Mouse (Mus musculus) cerebral cortex, adult 2 months (tissue): ENCODE measurements around the gene Prkce.

ENCODE experiments used
- WGBS: fragments of 180-500 bp; shearing (Covaris S2); methylation state at CpG from one replicate; pipeline ENCODE4 v1.1.7; 2018; 5-methylcytosine and 5-hydroxymethylcytosine counted together

Gene Prkce

GRCm38 (mm10) chr17:86330076-86330955 lies 162.7 kb downstream of the Prkce start:
- WGBS: 59% methylated on average over 16 of the region's 16 CpGs

DNA sequence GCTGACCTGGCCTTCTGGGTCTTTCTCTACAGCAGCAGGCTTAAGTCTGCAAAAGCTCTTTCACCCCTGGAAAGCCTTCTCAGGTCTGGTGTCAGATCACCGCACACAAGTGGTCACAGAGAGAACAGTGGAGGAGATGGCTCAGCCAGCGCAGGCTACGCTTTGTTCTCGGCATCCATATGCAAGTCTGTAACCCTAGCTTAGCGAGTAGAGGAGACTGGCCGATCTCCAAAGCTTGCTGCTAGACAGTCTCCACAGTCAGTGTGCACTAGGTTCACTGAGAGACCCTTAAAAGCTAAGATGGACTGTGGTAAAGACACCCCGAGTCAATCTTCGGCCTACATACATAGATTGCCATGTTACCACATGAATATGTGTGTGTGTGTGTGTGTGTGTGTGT lies 164.2 kb downstream of the Prkce start:
- 86% methylated on average over 8 of the region's 8 CpGs for WGBS

DNA sequence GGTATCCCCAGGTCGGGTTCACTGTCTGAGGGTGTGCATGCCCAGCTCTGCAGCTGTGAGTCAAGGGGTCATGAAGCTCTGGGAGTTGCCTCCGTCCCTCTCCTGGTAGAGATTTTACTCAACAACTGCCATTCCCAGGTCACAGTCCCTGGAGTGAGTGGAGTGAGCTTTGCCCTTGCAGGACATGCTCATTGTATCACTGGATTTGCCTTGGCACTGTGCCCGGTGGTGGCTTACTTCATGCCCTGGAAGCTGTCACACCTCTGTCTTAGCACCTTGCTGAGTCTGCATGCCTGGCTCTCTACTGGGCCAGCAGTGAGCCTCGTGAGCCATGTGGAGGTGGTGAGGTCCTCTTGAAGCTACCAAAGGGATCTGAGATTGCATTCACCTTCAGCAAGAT lies 167.4 kb downstream of the Prkce start:
- 87% methylated on average over 4 of the region's 4 CpGs for WGBS

DNA sequence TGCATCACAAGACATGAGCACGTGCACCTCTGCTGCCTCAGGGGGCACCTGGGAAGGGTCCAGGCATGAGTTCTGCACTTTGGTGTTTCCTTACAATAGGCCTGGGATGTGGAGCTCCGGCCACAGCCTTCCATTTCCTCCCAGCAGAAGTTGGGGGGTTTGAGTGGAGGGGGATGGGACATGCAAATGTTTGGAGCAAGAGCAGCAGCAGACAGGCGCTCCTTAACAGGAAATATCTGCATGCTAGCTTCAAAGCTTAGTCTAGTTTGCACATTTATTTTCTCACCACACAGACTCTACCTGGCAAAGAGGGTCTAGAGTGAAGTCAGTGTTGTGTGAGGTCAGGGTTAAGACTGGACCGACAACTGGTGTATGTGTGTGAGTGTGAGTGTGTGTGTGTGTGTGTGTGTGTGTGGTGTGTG lies 169.1 kb downstream of the Prkce start:
- 65% methylated on average over 4 of the region's 4 CpGs for WGBS

GRCm38 (mm10) chr17:86337076-86337475 lies 169.5 kb downstream of the Prkce start:
- 55% methylated on average over 3 of the region's 3 CpGs for WGBS

DNA sequence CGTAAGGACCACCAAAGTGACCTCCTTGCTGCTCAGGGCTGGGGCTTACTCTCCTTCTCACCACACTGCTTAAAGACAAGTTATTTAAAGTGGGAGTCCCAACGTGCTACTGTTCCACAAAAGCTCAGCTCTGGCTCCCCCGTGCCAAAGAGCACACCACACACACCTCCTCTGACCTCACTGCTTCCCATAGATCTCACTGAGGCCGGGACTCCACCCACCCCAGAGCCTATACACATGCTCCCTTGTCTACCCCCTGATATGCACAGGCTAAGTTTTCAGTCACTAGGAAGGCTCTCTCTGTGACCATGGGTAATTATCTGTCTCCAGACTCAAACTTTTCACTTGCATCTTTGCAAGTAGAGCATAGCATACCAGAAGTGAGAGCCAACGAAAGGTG lies 170.7 kb downstream of the Prkce start:
- WGBS: 79% methylated on average over 5 of the region's 5 CpGs

DNA sequence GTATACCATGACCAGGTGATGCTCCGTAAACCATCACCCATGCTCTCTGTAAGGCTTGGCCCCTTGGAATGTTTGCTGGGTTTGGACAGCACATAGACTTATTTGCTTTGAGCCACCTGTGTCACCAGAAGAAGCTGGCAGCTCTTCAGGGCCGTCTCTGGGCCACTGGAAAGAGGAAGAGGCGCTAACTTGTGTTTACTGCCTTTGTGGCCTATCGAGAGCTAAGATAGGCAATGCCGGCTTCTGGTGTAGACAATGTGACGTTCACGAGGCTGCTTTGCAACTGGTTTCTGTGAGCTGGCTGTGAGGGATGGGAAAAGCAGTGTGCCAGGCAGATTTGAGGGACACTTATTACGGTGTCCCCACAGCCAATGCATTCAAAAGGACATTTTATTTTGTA lies 176.4 kb downstream of the Prkce start:
- 46% methylated on average over 8 of the region's 8 CpGs for WGBS

GRCm38 (mm10) chr17:86345234-86346005 lies 177.8 kb downstream of the Prkce start:
- WGBS: 53% methylated on average over 22 of the region's 22 CpGs

DNA sequence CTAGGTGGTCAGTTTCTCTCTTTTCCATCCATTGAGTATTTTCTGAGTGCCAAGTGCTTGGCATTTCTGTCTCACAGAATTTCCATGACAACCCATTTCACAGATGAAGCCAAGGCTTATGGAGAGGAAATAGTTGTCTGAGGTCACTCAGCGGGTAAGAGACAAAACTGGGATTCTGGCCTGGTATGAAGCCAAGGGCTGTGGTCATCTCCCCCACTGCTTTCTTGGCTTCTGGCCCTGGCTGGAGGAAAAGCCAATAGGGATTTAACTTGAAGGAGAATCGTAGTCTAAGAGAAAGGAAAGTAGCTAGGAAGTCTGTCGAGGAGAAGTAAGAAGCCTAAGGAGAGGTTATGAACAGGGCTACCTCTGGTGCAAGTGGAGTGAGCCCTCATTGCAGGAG lies 182.7 kb downstream of the Prkce start:
- WGBS: 42% methylated on average over 3 of the region's 3 CpGs

DNA sequence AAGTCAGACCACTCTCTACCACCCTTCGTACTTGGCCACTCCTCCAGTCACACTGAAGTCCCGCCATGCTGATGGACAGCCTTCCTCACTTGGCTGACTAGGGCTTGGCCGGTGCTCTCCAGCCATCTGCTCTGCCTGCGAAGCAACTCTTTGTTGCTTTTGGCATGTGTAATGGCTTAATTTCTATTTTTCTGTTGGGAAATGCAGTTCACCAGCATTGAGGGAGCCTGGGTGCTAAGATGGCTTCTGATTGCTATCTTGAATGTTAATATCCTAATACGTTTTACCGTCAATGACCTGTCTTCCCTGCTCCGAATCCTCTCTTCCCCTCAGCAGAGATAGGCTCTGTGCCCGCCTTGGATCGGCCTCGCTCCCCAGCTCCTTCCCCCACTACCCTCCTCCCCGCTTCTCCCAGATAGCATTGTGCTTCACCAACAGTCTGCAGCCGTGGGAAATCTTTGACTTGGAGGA lies 183.2 kb downstream of the Prkce start:
- 52% methylated on average over 12 of the region's 12 CpGs for WGBS

DNA sequence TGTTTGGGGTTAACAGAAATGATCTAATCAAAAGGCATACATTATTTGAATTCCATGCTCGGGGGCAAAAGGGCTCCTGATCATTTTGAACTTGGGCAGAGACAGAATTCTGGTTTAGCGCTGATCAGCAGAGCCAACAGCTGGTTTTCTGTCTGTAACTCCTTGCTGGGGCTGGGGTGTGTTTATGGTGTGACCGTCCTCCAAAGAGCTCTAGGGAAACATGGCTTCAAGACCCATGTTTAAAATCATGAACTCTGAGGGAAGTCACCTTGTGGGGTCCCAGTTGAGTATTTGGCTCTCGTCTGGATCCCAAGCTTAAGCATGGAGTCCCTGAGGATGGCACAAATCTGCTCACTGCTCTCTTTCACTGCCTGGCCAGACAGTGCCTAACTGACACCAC lies 183.7 kb downstream of the Prkce start:
- WGBS: 73% methylated on average over 4 of the region's 4 CpGs

DNA sequence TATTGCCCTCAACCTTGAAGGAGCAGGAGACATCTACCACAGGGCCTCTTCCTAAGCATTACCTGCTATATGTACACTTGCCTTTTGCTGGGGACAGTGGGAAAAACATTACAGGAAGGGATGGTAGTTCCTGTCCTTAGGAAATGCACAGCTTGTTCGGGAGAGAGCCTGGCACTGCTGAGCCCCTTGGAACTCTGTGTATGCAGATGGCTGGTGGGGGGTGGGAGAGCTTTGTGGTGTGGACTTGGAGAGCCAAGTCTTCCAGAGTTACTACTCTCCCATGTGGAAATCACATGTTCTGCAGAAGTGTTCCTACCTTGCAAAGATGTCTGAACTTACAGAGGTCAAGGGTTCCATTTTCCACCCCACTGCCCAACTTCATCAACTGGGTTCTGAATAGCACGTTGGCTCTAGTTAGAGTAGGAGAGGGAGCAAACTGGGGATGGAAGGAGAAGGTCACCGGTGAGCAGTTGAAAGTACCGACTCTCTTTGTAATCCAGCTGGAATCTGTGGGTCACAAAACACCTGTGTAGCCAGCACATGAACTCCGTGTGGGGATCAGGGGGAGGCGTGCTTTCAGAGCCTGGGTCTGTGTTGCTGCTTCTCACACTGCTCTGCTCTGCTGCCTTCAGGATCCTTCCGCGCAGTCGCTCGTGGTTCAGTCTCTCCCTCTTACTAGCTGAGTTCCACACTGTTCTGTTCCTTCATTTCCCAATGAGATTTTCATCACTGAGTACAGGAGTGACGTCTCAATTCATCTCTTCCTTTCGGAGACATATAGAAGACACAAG lies 184.9 kb downstream of the Prkce start:
- WGBS: 84% methylated on average over 12 of the region's 12 CpGs

- 55% methylated on average over 4 of the region's 4 CpGs for WGBS
These were observed 186.1 kb downstream of the Prkce start for GRCm38 (mm10) chr17:86353679-86354078.

DNA sequence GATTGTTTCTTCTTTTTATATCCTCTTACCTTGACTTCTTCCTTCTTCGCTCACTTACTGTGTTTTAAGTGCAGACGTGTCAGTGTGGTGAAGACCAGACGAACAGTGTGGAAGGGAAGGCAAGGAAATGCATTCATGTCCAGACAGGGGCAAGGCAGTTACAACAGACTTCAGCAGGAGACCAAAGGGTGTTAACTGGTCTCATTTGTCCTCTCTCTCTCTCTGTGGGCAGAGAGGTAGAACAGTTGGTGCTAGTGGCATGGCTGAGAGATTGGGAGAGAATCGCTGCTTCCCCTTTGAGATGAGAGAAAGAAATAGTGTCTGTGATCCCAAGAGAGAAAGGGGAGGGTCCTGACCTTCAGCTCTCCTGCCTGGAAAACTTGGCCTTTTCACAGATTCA lies 186.5 kb downstream of the Prkce start:
- 89% methylated on average over 4 of the region's 4 CpGs for WGBS

GRCm38 (mm10) chr17:86354896-86355295 lies 187.3 kb downstream of the Prkce start:
- 84% methylated on average over 3 of the region's 3 CpGs for WGBS

- 59% methylated on average over 2 of the region's 2 CpGs for WGBS
These were observed 187.7 kb downstream of the Prkce start for GRCm38 (mm10) chr17:86355318-86355717.

- WGBS: 34% methylated on average over 7 of the region's 7 CpGs
These were observed 188.3 kb downstream of the Prkce start for GRCm38 (mm10) chr17:86355772-86356451.

DNA sequence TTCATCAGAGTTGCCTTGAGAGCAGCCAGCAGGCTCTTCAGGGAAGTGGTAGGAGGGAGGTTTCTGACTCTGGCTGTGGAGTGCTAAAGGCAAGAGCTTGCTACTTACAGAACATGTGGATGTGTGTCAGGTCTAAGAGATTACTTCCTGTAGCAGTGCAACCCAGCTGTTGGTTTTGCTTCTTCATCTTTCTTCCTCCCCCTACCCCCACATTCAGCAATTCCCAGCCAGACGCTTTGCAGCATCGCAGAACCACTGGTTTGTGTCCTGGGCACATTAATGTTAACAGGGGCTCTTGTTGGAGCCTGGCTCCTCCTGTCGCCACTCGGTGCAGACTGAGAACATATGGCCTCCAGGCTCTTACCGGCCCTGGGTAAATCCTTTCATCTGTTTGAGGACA lies 190.8 kb downstream of the Prkce start:
- WGBS: 47% methylated on average over 5 of the region's 5 CpGs

DNA sequence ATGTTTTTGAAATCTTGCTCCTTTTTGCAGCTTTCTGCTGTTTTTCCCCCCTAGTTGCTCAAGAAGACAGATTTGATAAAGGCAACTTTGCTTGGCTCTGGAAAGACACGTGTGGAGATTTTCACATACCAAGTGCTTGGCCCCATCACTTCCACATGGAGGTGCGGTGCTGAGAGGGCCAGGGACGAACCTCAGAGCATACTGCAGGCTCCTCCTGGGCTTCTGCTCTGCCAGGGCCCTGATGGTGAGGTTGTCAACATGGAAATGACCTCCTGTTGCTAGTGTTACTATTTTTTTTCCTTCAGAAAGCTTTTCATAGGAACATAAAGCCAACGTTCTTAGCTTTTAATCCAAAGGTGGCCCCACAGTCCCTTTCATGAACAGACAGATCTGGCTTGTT lies 191.3 kb downstream of the Prkce start:
- WGBS: 56% methylated on average over 4 of the region's 4 CpGs

DNA sequence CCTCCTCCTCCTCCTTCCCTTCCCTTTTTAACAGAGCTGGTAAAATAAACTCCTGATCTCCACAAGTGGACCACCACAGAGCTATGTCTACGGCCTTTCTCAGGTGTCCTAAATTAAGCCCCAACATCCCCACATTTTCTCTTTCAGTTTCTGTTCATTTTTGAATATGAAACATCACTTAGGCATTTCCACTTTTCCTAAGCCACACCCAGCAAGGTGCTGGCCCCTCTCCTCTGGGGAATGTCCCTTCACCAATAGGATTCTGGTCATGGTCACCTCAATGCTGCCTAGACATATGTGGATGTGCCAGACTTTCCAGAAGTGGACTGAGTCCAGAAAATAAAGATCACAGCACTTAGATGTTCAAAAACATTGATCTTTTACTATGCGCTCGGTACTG lies 193.3 kb downstream of the Prkce start:
- 89% methylated on average over 3 of the region's 3 CpGs for WGBS

GRCm38 (mm10) chr17:86363356-86363755 lies 195.8 kb downstream of the Prkce start:
- 79% methylated on average over 5 of the region's 5 CpGs for WGBS
